Mouse (Mus musculus) ES-Bruce4 (cell line): ENCODE measurements around the gene Pip5k1a. TPM values are rescaled to one million over a fixed set of nuclear protein-coding genes. Genes with fewer than 3 reads are reported as not detected.
"Not testable (repeated sequence)": the region's sequence is repeated elsewhere in the genome, so short reads cannot be mapped to it uniquely, and the experiment has no call there.

ENCODE experiments used
- H3K27ac ChIP-seq: 2 replicates; pipeline ENCODE4 v1.5.1; 2012; ENCODE audit warnings: low read length, inconsistent platforms; ENCODE audit not compliant: insufficient read depth
- H3K27me3 ChIP-seq: 2 replicates; pipeline ENCODE4 v1.6.1; 2012; ENCODE audit warnings: mild to moderate bottlenecking, low read length, inconsistent platforms; ENCODE audit not compliant: control insufficient read depth, poor library complexity, insufficient read depth, severe bottlenecking
- H3K36me3 ChIP-seq: 2 replicates; pipeline ENCODE4 v1.6.1; 2012; ENCODE audit warnings: inconsistent platforms, mild to moderate bottlenecking, low read length, moderate library complexity; ENCODE audit not compliant: control insufficient read depth, poor library complexity, insufficient read depth, severe bottlenecking
- H3K4me1 ChIP-seq: one replicate; pipeline ENCODE4 v1.8.1; 2011; ENCODE audit warnings: low read length; ENCODE audit not compliant: control insufficient read depth, insufficient read depth
- H3K4me3 ChIP-seq: 2 replicates; pipeline ENCODE4 v1.5.1; 2011; ENCODE audit warnings: low read depth, mild to moderate bottlenecking, low read length
- H3K9ac ChIP-seq: 2 replicates; pipeline ENCODE4 v1.6.1; 2012; ENCODE audit warnings: low read depth, mild to moderate bottlenecking, inconsistent platforms; ENCODE audit not compliant: poor library complexity, severe bottlenecking
- H3K9me3 ChIP-seq: replicated peaks from 2 replicates; pipeline ENCODE4 v1.6.1; 2012; ENCODE audit warnings: mild to moderate bottlenecking, low read length, inconsistent platforms; ENCODE audit not compliant: control insufficient read depth, poor library complexity, insufficient read depth, severe bottlenecking
- CTCF ChIP-seq: IDR thresholded peaks from one replicate; pipeline ENCODE4 v1.8.1; 2011; ENCODE audit warnings: low read depth, low read length
- EP300 ChIP-seq: IDR thresholded peaks from 2 replicates; pipeline ENCODE4 v1.6.1; 2011; ENCODE audit warnings: low read depth, low read length; ENCODE audit not compliant: insufficient read depth
- POLR2A ChIP-seq: IDR thresholded peaks from one replicate; pipeline ENCODE4 v1.8.1; 2011; ENCODE audit warnings: low read length; ENCODE audit not compliant: insufficient read depth
- polyA plus RNA-seq: library from polyadenylated mRNA; stranded (reverse); fragments of >200 nt; gene quantifications from 2 replicates; pipeline ENCODE4 v1.2.4, GENCODE M21; 2011; ENCODE audit warnings: low read depth; ENCODE audit not compliant: missing spikeins, insufficient read depth, insufficient read length

The Pip5k1a gene
- polyA plus RNA-seq, 1 experiment, result 53.9 TPM

DNA sequence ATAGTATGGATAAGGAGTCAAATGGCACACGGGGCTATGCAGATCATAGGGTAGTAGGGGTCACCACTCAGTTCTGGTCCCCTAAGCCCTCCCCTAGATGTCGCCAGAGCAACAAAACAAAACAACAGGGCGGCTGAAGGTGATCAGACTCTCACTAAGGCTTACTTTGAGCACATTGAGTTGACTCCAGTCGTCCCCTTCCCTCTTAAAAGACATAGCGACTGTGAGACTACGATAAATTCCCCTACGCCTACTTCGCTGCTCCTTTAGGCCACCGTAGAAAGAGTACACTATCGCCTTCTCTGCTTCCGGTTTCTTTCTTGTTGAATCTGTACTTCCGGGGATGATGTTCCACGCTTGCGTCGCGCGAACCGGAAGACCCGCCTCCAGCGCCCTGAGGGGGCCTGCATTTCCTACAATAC lies 27.0 kb upstream of the Pip5k1a start, which contains the start of the genes Scnm1 and Lysmd1:
Gene Scnm1 (minus strand): TSS at position 332 of the 422 bp plus-strand sequence.
Gene Lysmd1 (plus strand): TSS at position 409 of the 422 bp plus-strand sequence.
- Histone ChIP-seq H3K27me3 (no peaks in the 10 kb centered on the region), H3K9ac (peak within 1 kb of the TSS; percentile 69)
- TF ChIP-seq CTCF (peak; percentile 2), EP300 (no peak)

DNA sequence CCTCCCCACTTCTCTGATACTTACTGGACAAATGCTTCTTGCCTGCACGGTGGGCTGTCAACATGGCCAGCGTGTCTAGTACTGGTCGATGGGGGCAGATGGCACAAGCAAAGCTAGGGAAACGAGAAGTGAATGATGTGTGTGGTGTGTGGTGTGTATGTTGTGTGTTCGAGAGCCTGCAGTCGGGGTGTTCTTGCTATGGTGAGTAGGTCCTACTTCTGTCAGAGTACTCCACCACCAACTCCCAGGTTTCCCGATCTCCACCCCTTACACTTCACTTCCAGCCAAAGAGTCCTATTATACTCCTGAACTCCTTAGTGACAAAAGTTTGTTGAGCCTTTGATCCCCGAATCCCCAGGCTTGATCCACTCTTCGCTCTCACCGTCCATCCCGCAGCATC lies 26.4 kb upstream of the Pip5k1a start:
- no peaks in the 10 kb centered on the region for H3K27me3 ChIP-seq
- peak overlapping the region; percentile 69 for H3K9ac ChIP-seq
- no peaks in the 10 kb centered on the region for H3K9me3 ChIP-seq
- TF ChIP-seq POLR2A (no peak), CTCF (no peak), EP300 (no peak)
- peaks cover 3% of the 10 kb centered on the region; the same call in 1 of the 2 replicates for H3K36me3 ChIP-seq
- H3K4me3 ChIP-seq, result peak overlapping the region; percentile 93
- peaks cover 2% of the 10 kb centered on the region for H3K4me1 ChIP-seq
- peak overlapping the region; percentile 44; the same call in 1 of the 2 replicates for H3K27ac ChIP-seq

More for the DNA sequence above, 27.0 kb upstream of the Pip5k1a start, which contains the start of the genes Scnm1 and Lysmd1:
- Histone ChIP-seq H3K4me3 (peak within 1 kb of the TSS; percentile 93), H3K9me3 (no peaks in the 10 kb centered on the region), H3K4me1 (peaks cover 2% of the 10 kb centered on the region), H3K27ac (peak within 1 kb of the TSS; percentile 44), H3K36me3 (peaks cover 3% of the 10 kb centered on the region; the same call in 1 of the 2 replicates)

DNA sequence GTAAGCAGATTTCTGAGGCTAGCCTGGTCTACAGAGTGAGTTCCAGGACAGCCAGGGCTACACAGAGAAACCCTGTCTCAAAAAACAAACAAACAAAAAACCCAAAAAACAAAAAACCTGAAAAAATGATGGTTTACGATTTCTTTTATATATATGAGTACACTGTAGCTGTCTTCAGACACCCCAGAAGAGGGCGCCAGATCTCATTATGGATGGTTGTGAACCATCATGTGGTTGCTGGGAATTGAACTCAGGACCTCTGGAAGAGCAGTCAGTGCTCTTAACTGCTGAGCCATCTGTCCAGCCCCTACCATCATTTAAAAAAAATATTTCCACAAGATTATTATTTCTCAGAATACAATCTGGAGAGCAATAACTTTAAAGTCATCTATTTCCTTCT lies 25.7 kb upstream of the Pip5k1a start:
- not testable (repeated sequence) for H3K4me3 ChIP-seq

DNA sequence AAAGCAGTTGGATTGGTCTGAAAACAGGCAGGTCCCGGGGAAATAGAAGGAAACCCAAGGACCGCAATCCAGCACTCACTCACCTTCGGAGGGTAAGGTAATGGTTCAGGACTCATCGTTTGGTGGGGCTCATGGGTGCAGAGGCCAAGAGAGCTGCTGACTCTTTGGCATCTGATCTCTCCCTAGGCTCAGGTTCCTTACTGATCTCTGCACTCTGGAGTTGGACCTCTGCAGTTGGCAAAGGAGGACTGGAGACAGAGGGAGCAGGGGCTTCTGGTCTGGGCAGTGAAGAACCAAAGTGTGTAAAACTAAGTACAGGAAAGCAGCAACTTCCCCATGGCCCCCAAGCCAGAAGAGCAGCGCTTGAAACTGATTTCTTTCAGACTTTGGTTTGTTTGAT lies 23.4 kb upstream of the Pip5k1a start:
- no peaks in the 10 kb centered on the region for H3K9me3 ChIP-seq
- H3K4me3 ChIP-seq, result no peak overlapping the region
- no peaks in the 10 kb centered on the region for H3K27me3 ChIP-seq
- TF ChIP-seq EP300, result no peak
- TF ChIP-seq POLR2A, result no peak
- TF ChIP-seq CTCF, result no peak
- H3K4me1 ChIP-seq, result no peaks in the 10 kb centered on the region
- peaks cover 3% of the 10 kb centered on the region; the same call in 1 of the 2 replicates for H3K36me3 ChIP-seq
- H3K27ac ChIP-seq, result no peak overlapping the region
- H3K9ac ChIP-seq, result no peak overlapping the region

More for the DNA sequence above, 25.7 kb upstream of the Pip5k1a start:
- H3K27ac ChIP-seq, H3K4me1 ChIP-seq, H3K9ac ChIP-seq, H3K27me3 ChIP-seq, H3K36me3 ChIP-seq, H3K9me3 ChIP-seq: not testable (repeated sequence)

DNA sequence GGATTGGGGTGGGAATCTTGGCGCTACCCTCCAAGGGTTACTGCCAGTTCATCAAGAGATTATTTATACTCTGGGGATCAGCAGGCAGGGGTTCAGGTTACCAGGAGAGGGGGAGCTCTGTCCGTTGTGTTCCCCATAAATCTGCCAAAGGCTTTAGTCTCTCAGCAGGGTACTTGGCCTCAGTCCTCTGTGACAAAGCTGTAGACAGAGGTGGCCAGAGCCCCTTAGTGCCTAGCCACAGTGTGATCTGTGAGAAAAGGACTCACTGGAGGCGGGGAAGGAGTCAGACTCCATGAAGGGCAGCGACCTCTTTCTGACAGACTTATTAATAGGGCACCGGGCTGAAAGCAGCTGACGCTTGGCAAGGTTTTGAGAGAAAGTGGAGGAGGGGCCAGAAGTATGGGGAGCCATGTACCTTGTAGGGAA lies 22.5 kb upstream of the Pip5k1a start:
- no peak overlapping the region for H3K27ac ChIP-seq
- no peaks in the 10 kb centered on the region for H3K9me3 ChIP-seq
- TF ChIP-seq CTCF, result no peak
- no peak for TF ChIP-seq POLR2A
- TF ChIP-seq EP300, result no peak
- peaks cover 3% of the 10 kb centered on the region; the same call in 1 of the 2 replicates for H3K36me3 ChIP-seq
- no peak overlapping the region for H3K9ac ChIP-seq
- peaks cover 3% of the 10 kb centered on the region for H3K4me1 ChIP-seq
- H3K27me3 ChIP-seq, result no peaks in the 10 kb centered on the region
- H3K4me3 ChIP-seq, result no peak overlapping the region

DNA sequence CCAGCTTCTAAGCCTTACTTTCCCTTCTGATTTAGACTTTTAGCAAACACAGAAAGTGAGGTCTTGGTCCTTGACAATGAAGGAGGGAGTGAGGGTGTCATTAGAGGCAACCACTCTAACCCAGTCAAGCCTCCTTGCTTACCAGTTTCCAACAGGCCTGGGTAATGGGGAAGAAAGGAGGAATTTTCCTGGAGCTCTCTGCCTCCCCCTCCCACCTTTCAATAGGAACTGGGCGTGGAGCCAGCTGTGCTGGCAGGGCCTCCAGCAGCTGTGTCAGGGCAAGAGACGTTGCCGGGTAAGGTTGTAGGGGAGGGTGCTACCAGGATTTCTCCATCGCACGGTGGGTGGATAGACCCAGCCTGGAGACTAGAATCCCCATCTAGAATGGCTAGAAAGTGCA lies 18.2 kb upstream of the Pip5k1a start:
- H3K36me3 ChIP-seq, result peaks cover 25% of the 10 kb centered on the region
- no peaks in the 10 kb centered on the region for H3K9me3 ChIP-seq
- H3K4me3 ChIP-seq, result no peak overlapping the region
- no peak overlapping the region for H3K27ac ChIP-seq
- no peak for TF ChIP-seq POLR2A
- no peak for TF ChIP-seq EP300
- TF ChIP-seq CTCF, result no peak
- H3K9ac ChIP-seq, result no peak overlapping the region
- no peaks in the 10 kb centered on the region for H3K27me3 ChIP-seq
- H3K4me1 ChIP-seq, result peaks cover 3% of the 10 kb centered on the region
